Mouse (Mus musculus): ENCODE results near the gene Map3k7cl. TPM values are rescaled to one million over a fixed set of nuclear protein-coding genes. Genes with fewer than 3 reads are reported as not detected.
A peak's percentile ranks its signal among the peaks of the same experiment; 100 is the strongest.

Gene Map3k7cl
- total RNA-seq, 2 experiments from 2014 or later, result not detected

DNA sequence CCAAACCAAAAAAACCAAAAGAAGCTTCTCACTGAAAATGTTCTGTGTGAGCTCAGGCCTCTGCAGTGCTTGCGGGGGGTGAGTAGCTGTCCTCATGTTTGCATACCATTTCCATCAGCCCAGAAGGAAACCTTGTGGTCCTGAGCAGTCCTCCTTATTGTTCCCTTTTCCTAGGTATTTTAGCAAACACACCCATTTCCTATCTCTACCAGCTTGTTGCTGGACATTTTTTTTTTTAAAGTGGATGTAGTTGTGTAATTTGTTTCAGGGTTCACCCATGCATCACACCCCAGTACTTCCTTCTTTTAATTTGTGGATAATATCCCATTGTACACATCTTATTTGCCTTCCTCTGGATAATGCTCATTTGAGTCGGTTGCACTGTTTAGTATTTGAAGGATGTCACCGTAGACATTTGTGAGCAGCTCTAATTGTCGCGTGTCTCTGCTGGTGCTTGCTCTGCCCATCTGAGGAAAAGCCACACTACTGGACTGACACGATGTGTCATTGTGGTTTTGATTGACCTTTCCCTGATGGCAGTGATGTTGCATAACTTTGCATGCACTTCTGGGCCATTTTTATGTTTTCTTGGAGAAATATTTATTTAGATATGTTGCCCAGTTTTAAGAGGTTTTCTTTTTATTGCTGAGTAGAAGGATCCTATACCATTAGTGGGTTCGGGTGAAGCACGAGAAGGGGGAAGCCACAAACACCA lies 32.6 kb downstream of the Map3k7cl start:
- peak; percentile 82 for ATAC-seq (replicated peaks; ENCODE audit: poor library complexity)

DNA sequence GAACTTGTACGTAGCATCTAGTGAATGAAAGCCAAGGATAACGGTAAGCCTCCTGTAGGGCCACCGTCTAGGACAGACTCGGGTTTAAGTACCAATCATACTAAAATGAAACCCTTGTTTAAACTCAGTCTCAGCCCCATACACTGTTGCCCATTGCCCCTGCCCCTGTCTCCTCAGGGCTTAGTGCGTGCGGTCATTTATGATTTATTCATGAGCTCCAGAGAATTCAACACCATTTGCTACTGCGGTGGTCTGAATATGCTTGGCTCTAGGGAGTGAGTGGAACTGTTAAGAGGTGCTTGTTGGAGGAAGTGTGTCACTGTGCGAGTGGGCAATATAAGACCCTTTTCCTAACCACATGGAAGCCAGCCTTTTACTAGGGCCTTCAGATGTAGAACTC lies 34.7 kb downstream of the Map3k7cl start:
- ATAC-seq (replicated peaks; ENCODE audit: poor library complexity), result no peak

- no peak for ATAC-seq (replicated peaks; ENCODE audit: poor library complexity)
Observed at GRCm38 (mm10) chr16:87594145-87594544, 41.0 kb downstream of the Map3k7cl start.

DNA sequence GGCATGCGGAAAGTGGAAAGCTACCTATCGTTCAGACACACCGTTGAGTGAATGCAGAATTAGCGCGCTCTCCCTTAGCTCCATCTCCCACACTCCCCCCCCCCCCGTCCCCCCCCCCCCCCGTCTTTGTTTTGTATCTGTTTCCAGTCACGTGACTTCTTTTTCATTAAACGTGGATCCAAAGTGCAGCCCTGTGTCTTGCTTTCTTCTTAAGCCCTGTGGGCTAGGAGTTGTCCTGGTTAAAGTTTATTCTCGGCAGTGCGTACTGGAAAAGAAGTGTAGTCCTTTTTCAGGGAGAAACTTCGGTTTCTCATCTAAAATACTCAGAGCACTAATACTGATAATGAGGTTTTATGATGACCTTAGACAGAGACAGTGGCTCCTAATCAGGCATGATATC lies 42.0 kb downstream of the Map3k7cl start:
- no peak for ATAC-seq (replicated peaks; ENCODE audit: poor library complexity)

DNA sequence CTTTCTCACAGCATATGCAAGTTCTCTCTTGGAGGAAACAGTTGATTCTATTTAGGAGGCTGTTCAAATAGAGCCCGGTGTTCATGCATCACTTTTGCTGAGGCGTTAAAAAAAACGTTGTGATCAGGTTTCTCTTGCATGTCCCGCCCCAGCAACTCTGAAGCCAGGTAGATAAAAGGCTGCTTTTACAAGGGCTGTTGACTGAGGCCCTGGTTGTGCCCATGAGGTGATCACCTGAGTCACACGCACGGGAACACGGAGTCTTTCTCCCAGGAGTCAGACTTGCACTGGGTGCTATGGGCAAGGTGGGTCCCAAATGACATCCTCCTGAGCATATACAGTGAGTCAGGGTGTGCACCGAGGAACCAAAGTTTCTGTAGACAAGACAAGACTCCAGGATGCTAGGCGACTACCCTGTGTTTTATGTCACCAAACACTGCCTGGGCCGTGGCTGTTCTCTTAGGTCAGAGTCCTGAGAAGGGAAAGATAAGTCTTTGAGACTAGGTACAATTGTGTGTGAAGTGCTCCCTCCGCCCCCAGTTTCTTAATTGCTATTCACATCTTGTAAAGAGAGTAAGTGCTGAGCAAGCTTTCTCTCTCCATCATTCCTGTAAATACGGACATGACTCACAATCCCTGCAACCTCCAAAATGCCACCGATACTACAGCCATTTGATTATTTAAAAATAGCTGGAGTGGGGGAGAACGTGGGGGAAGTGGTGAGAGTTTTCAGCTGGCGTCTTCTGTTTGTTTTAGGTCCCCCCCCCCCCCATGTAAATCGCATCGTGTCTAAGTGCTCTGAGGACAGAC lies 49.8 kb downstream of the Map3k7cl start:
- no peak for ATAC-seq (replicated peaks; ENCODE audit: poor library complexity)

GRCm38 (mm10) chr16:87604002-87604401 lies 50.9 kb downstream of the Map3k7cl start:
- peak; percentile 12; the same call in 1 of the 2 replicates for ATAC-seq (replicated peaks; ENCODE audit: poor library complexity)

DNA sequence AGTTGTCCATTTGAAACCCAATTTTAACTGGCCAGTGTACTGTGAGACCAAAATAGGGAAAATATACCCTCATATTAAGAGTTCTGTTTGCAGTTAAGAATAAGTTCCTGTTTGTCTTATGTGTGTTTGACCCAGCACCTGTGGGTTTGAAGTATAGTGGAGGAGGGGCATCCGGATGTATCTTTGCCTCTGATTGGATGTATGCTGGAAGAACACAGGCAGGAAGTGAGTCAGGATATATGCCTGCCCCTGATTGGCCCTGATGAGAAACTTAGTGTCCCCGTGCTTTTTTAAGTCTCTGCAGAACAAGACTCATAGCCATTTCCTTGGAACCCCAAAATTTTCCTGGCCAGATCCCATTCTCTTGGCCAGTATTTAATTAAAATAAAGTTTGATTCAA lies 51.8 kb downstream of the Map3k7cl start:
- peak; percentile 62 for ATAC-seq (replicated peaks; ENCODE audit: poor library complexity)

- peak; percentile 27; the same call in 1 of the 2 replicates for ATAC-seq (replicated peaks; ENCODE audit: poor library complexity)
Observed at GRCm38 (mm10) chr16:87607383-87607782, 54.3 kb downstream of the Map3k7cl start.

DNA sequence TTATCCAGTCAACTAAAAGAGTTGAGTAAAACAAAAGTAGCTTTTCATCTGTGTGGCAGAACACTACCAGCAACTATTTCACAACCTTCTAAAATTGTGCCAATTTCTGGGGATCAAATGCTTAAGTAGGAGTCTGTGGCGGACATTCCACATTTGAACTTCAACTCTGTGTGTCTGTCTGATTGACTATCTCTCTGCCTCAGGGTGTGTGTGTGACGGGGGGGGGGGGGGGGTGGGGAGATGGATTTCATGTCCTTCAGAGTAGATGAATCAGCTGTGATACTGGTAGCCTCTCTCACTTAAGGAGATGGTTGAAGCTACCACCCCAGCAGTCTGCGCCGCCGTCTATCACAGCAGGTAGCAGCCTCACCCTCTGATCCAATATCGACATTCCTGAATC lies 54.8 kb downstream of the Map3k7cl start:
- ATAC-seq (replicated peaks; ENCODE audit: poor library complexity), result no peak

DNA sequence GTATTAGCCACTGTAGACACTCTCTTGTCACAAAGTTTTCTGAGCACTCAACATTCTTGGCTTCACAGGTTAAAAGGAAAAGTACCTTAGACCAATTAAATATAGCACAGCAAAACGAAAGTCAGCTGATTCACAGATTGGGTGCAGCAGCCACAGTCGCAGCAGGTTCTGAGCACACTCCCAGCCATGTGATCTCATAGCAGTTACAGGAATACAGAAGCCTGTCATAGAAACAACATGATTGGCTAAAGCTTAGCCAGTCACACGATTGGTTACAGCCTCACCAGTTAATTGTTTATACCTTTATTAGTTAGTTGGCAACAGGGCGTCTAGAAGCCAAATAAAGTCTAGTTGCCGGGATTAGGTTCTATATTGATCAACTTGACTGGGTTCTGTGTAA lies 57.0 kb downstream of the Map3k7cl start:
- ATAC-seq (replicated peaks; ENCODE audit: poor library complexity), result no peak

- ATAC-seq (replicated peaks; ENCODE audit: poor library complexity), result no peak
Observed at GRCm38 (mm10) chr16:87610556-87611295, 57.6 kb downstream of the Map3k7cl start.

DNA sequence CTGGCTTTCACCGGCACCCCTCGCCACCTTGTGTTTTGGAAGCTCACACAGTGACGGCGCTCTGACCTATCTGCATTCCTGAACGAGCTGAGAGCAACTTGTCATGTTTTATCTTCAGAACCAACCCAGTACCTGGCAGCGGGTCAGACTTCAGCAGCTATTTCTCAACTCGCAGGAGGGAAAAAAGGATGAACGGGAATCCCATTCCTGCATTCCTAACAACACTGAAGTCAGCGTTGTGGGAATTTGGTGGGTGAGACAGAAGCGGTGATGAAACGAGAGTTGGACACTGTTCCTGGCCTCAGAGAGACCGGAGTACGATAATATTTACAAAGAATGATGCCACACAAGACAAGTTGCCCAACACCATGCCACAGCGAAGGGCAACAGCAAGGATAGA lies 58.3 kb downstream of the Map3k7cl start:
- peak; percentile 66 for ATAC-seq (replicated peaks; ENCODE audit: poor library complexity)

GRCm38 (mm10) chr16:87612218-87612838 lies 59.2 kb downstream of the Map3k7cl start:
- peak; percentile 77 for ATAC-seq (replicated peaks; ENCODE audit: poor library complexity)

- ATAC-seq (replicated peaks; ENCODE audit: poor library complexity), result no peak
Observed at GRCm38 (mm10) chr16:87617377-87617776, 64.2 kb downstream of the Map3k7cl start.

DNA sequence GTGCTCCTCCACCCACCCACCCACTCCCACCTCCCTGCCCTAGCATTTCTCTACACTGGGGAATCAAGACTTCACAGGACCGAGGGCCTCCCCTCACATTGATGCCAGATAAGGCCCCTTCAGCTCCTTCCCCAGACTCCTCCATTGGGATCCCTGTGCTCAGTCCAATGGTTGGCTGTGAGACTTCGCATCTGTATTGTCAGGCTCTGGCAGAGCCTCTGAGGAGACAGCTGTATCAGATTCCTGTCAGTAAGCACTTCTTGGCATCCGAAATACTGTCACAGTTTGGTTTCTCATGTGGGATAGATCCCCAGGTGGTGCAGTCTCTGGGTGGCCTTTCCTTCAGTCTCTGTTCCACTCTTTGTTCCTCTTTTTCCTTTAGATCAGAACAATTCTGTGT lies 68.1 kb downstream of the Map3k7cl start:
- ATAC-seq (replicated peaks; ENCODE audit: poor library complexity), result no peak

GRCm38 (mm10) chr16:87623881-87624280 lies 70.8 kb downstream of the Map3k7cl start:
- ATAC-seq (replicated peaks; ENCODE audit: poor library complexity), result no peak

DNA sequence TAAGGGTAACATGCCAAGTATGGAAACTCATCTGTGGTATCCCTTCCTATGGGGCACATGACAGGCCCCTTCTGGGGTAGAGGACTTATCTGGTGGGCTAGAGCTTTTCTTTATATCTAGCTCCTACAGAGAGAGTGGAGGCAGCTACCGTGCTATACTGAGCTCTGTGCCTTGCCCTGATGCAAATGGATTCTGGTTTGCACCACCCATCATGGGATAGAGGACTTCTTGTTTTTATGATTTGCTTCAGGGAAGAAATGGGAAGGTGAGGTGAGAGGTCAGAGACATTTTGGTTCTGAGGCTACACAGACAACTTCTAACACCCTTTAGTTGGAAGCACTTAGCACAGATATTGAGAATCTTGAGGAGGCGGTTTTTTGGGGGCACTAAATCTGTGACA lies 71.8 kb downstream of the Map3k7cl start:
- peak; percentile 64 for ATAC-seq (replicated peaks; ENCODE audit: poor library complexity)

GRCm38 (mm10) chr16:87625341-87625740 lies 72.2 kb downstream of the Map3k7cl start:
- ATAC-seq (replicated peaks; ENCODE audit: poor library complexity), result peak; percentile 98

GRCm38 (mm10) chr16:87625816-87626215 lies 72.7 kb downstream of the Map3k7cl start:
- peak; percentile 2; the same call in 1 of the 2 replicates for ATAC-seq (replicated peaks; ENCODE audit: poor library complexity)

DNA sequence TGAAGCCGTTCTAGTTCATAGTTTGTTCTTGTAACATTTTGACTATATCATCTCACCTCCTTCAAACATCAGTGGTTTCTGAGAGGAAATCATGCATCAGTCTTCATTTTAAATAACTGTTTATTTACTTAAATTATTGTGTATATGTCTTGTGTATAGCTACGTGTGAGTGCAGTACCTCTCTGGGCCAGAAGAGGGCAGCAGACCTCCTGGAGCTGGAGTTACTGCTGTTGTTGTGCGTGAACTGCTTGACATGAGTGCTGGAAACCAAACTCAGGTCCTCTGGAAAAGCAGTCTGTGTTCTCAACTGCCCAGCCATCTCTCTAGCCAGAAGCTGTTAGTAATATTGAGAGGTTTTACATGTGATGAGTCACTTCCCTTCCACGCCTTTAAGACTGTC lies 73.6 kb downstream of the Map3k7cl start:
- ATAC-seq (replicated peaks; ENCODE audit: poor library complexity), result no peak

- peak; percentile 45; the same call in 1 of the 2 replicates for ATAC-seq (replicated peaks; ENCODE audit: poor library complexity)
Observed at GRCm38 (mm10) chr16:87634709-87635108, 81.6 kb downstream of the Map3k7cl start.

Data from megakaryocyte progenitor cell, adult 5-6 weeks (primary cell).